Mouse (Mus musculus): ENCODE data around the gene 1110008L16Rik. TPM values are rescaled to one million over a fixed set of nuclear protein-coding genes. Genes with fewer than 3 reads are reported as not detected.
"Not testable (repeated sequence)": the region's sequence is repeated elsewhere in the genome, so short reads cannot be mapped to it uniquely, and the experiment has no call there.

1110008L16Rik gene
- polyA plus RNA-seq, 1 experiment from 2014 or later = 17.1 TPM

GRCm38 (mm10) chr12:55333662-55334061 is 34.3 kb downstream of the 1110008L16Rik start:
- 77% methylated on average over 7 of the region's 7 CpGs for WGBS
- Histone ChIP-seq H3K4me3 (ENCODE audit: low read depth, low read length) (no peak overlapping the region), H3K27ac (ENCODE audit: low read depth) (no peak overlapping the region), H3K4me2 (no peak overlapping the region), H3K36me3 (ENCODE audit: insufficient read depth) (peaks cover 5% of the 10 kb centered on the region), H3K9me3 (ENCODE audit: low read depth, low read length) (no peaks in the 10 kb centered on the region), H3K4me1 (ENCODE audit: insufficient read depth) (no peaks in the 10 kb centered on the region), H3K9ac (no peak overlapping the region), H3K27me3 (ENCODE audit: insufficient read depth, low read length) (no peaks in the 10 kb centered on the region)
- no peak for ATAC-seq (ENCODE audit: insufficient read depth)
- no peak for DNase-seq
- no peak for TF ChIP-seq CTCF (IDR thresholded peaks at IDR 0.05; ENCODE audit: low read depth)

DNA sequence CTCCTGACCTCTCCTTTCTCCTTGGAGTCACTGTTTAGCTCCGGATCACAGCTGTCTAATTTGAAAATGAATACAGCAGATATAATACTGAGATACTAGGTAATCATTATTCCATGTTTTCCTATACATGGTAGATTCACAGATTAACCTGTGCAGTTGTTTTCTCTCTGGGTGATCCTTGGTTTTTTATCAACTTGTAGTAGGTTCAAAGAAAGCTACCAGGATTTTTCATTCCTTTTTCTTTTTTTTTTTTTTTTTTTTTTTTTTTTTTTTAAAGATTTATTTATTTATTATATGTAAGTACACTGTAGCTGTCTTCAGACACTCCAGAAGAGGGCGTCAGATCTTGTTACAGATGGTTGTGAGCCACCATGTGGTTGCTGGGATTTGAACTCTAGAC is 39.1 kb downstream of the 1110008L16Rik start:
- 94% methylated on average over 1 of the region's 2 CpGs for whole genome bisulfite sequencing
- not testable (repeated sequence) for H3K4me3 ChIP-seq (ENCODE audit: low read depth, low read length); H3K27me3 ChIP-seq (ENCODE audit: insufficient read depth, low read length); H3K4me1 ChIP-seq (ENCODE audit: insufficient read depth); H3K27ac ChIP-seq (ENCODE audit: low read depth); H3K9ac ChIP-seq; ATAC-seq (ENCODE audit: insufficient read depth); H3K36me3 ChIP-seq (ENCODE audit: insufficient read depth); H3K4me2 ChIP-seq; DNase-seq; H3K9me3 ChIP-seq (ENCODE audit: low read depth, low read length)

DNA sequence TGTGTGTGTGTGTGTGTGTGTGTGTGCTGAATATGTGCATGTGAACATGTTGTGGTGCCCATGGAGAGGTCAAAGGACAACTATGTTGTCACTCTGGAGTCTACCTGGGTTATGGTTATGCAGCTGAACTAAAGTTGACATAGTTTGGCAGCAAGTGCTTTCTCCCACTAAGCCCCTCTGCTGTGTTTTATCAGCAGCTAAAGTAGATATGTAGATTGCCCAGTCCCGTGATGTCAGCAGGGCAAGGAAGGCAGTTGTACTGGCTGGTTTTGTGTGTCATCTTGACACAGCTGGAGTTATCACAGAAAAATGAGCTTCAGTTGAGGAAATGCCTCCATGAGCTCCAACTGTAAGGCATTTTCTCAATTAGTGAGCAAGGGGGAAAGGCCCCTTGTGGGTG is 43.7 kb downstream of the 1110008L16Rik start:
- not testable (repeated sequence) for H3K27ac ChIP-seq (ENCODE audit: low read depth); H3K9ac ChIP-seq; ATAC-seq (ENCODE audit: insufficient read depth); H3K4me3 ChIP-seq (ENCODE audit: low read depth, low read length); H3K4me2 ChIP-seq; H3K4me1 ChIP-seq (ENCODE audit: insufficient read depth); DNase-seq; H3K27me3 ChIP-seq (ENCODE audit: insufficient read depth, low read length); H3K9me3 ChIP-seq (ENCODE audit: low read depth, low read length); H3K36me3 ChIP-seq (ENCODE audit: insufficient read depth)
- WGBS = 49% methylated on average over 1 of the region's 1 CpGs

GRCm38 (mm10) chr12:55343998-55344397 is 44.6 kb downstream of the 1110008L16Rik start:
- Histone ChIP-seq H3K9ac (no peak overlapping the region), H3K4me2 (no peak overlapping the region), H3K36me3 (ENCODE audit: insufficient read depth) (no peaks in the 10 kb centered on the region), H3K4me3 (ENCODE audit: low read depth, low read length) (no peak overlapping the region), H3K27me3 (ENCODE audit: insufficient read depth, low read length) (no peaks in the 10 kb centered on the region), H3K4me1 (ENCODE audit: insufficient read depth) (no peaks in the 10 kb centered on the region), H3K9me3 (ENCODE audit: low read depth, low read length) (no peaks in the 10 kb centered on the region), H3K27ac (ENCODE audit: low read depth) (no peak overlapping the region)
- no peak for ATAC-seq (ENCODE audit: insufficient read depth)
- WGBS = 84% methylated on average over 11 of the region's 11 CpGs
- DNase-seq = no peak
- no peak for TF ChIP-seq CTCF (IDR thresholded peaks at IDR 0.05; ENCODE audit: low read depth)

DNA sequence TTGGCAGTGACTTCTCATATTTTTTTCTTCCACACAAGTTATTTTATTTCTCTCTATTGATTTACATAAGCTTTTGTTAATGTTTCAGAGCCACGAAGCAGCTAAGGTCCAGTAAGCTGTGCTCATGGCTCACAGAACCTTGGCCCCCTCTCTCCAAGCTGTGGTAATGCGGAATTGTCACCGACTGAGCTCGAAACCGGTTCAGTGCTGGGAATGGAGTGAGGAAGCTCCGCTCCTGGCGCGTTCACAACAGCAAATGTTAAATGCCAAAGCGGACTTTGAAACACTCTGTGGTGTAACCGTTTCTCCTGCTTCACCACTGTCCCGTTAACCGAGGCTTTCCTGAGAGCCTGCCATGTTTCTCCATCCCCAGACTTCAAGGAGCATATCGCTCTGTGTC is 45.2 kb downstream of the 1110008L16Rik start:
- no peak overlapping the region for H3K4me3 ChIP-seq (ENCODE audit: low read depth, low read length)
- WGBS = 64% methylated on average over 13 of the region's 13 CpGs
- DNase-seq (peak; percentile 44), ATAC-seq (ENCODE audit: insufficient read depth) (no peak)
- TF ChIP-seq CTCF (IDR thresholded peaks at IDR 0.05; ENCODE audit: low read depth) = peak; percentile 27; the same call in 1 of the 2 replicates
- H3K36me3 ChIP-seq (ENCODE audit: insufficient read depth) = no peaks in the 10 kb centered on the region
- no peaks in the 10 kb centered on the region for H3K27me3 ChIP-seq (ENCODE audit: insufficient read depth, low read length)
- no peaks in the 10 kb centered on the region for H3K9me3 ChIP-seq (ENCODE audit: low read depth, low read length)
- H3K4me1 ChIP-seq (ENCODE audit: insufficient read depth) = no peaks in the 10 kb centered on the region
- H3K9ac ChIP-seq = no peak overlapping the region
- H3K4me2 ChIP-seq = no peak overlapping the region
- peak overlapping the region; percentile 42; the same call in 1 of the 2 replicates for H3K27ac ChIP-seq (ENCODE audit: low read depth)

DNA sequence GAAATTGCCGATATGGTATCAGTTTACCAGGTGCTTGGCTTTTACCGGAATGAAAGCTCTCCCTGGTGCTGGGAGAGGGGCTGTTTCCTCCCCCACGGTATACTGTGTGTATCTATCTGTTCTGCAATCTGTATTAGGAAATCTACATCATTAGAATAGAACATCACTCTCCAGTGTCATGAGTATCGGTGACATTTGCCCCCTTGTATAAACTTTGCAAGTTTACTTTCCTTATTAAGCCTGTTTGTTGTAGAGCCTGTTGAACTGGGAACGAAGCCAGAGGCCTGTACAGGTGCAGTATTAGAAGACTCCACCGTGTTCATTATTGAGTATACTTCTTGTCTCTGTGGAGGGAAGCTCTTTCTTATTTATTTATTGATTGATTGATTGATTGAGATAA is 54.0 kb downstream of the 1110008L16Rik start:
- H3K4me2 ChIP-seq = no peak overlapping the region
- H3K36me3 ChIP-seq (ENCODE audit: insufficient read depth) = no peaks in the 10 kb centered on the region
- no peaks in the 10 kb centered on the region for H3K27me3 ChIP-seq (ENCODE audit: insufficient read depth, low read length)
- no peaks in the 10 kb centered on the region for H3K9me3 ChIP-seq (ENCODE audit: low read depth, low read length)
- peak; percentile 50 for DNase-seq
- no peak overlapping the region for H3K4me3 ChIP-seq (ENCODE audit: low read depth, low read length)
- H3K27ac ChIP-seq (ENCODE audit: low read depth) = no peak overlapping the region
- ATAC-seq (ENCODE audit: insufficient read depth) = peak; percentile 39; the same call in 1 of the 2 replicates
- WGBS = 38% methylated on average over 6 of the region's 6 CpGs
- no peaks in the 10 kb centered on the region for H3K4me1 ChIP-seq (ENCODE audit: insufficient read depth)
- no peak for TF ChIP-seq CTCF (IDR thresholded peaks at IDR 0.05; ENCODE audit: low read depth)
- no peak overlapping the region for H3K9ac ChIP-seq

DNA sequence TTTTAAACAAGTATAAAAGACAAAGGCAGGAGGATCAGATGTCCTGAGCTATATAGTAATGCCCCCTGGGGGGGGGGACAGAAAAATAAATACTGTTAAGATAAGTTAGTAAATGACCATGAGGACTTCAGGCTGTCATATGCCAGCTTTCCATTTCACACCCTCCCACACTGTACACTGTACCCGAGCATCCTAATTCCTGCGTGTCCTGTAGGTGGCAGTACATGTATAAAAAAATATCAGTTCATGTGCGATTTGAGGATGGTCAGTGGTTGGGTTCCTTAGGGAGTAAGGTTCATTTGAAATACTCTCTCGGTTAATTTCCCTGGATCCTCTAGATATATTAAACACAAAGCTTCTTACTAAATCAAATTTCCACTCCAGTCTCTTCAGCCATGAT is 55.5 kb downstream of the 1110008L16Rik start:
- 49% methylated on average over 4 of the region's 4 CpGs for WGBS
- ATAC-seq (ENCODE audit: insufficient read depth) = peak; percentile 83

GRCm38 (mm10) chr12:55357303-55357702 is 57.9 kb downstream of the 1110008L16Rik start:
- Histone ChIP-seq H3K9ac (no peak overlapping the region), H3K27ac (ENCODE audit: low read depth) (no peak overlapping the region), H3K27me3 (ENCODE audit: insufficient read depth, low read length) (no peaks in the 10 kb centered on the region), H3K4me3 (ENCODE audit: low read depth, low read length) (no peak overlapping the region), H3K4me2 (no peak overlapping the region), H3K4me1 (ENCODE audit: insufficient read depth) (no peaks in the 10 kb centered on the region), H3K36me3 (ENCODE audit: insufficient read depth) (no peaks in the 10 kb centered on the region), H3K9me3 (ENCODE audit: low read depth, low read length) (no peaks in the 10 kb centered on the region)
- no peak for DNase-seq
- ATAC-seq (ENCODE audit: insufficient read depth) = no peak
- no peak for TF ChIP-seq CTCF (IDR thresholded peaks at IDR 0.05; ENCODE audit: low read depth)
- 56% methylated on average over 1 of the region's 1 CpGs for whole genome bisulfite sequencing

More for the DNA sequence above, 55.5 kb downstream of the 1110008L16Rik start:
- Histone ChIP-seq H3K27ac (ENCODE audit: low read depth) (no peak overlapping the region), H3K4me3 (ENCODE audit: low read depth, low read length) (no peak overlapping the region), H3K36me3 (ENCODE audit: insufficient read depth) (no peaks in the 10 kb centered on the region), H3K9me3 (ENCODE audit: low read depth, low read length) (no peaks in the 10 kb centered on the region), H3K4me2 (no peak overlapping the region), H3K27me3 (ENCODE audit: insufficient read depth, low read length) (no peaks in the 10 kb centered on the region), H3K9ac (no peak overlapping the region), H3K4me1 (ENCODE audit: insufficient read depth) (no peaks in the 10 kb centered on the region)
- TF ChIP-seq CTCF (IDR thresholded peaks at IDR 0.05; ENCODE audit: low read depth) = peak; percentile 60
- peak; percentile 78 for DNase-seq
